19 mouse cellular contexts compared by ENCODE assay signal in the genomic region with DNA sequence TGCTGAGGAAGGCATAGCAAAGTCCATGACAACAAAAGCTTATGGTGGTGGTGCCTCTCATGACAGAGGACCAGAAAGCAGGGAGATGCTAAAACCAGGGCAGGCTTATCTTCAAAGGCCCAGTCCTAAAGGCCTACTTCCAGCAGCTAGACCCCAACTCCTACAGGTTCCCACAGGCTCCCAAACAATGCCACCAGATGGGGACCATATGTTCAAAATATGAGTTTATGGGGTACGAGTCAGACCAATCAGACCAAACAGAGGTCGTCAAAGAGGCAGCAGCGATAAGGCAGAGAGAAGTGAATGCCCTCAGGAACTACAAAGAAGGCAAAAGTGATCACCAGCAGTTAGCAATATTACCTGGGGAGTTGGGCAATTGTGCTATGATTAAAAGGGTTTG.
DNase-seq lines count a peak whose midpoint lies in the region; ATAC-seq lines count a peak whose summit lies in the region.
"Had no signal": no experiment of that assay in that cellular context is flagged by ENCODE, and none has a peak within 500 bp of the region (broad histone marks: within the 10 kb centered on the region; RNA-seq: fewer than 3 reads in every experiment).

No protein-coding gene starts in this region.

- H3K4me1 ChIP-seq in heart, embryonic 10.5 days: peaks cover 29% of the 10 kb centered on the region
- peaks cover 34% of the 10 kb centered on the region for H3K4me1 ChIP-seq in limb, embryonic 11.5 days (ENCODE audit: control insufficient read depth, insufficient read depth, low read length)

- no peaks in the 10 kb centered on the region for H3K9me3 ChIP-seq in heart, embryonic 10.5 days
- H3K9me3 ChIP-seq in limb, embryonic 11.5 days (ENCODE audit: control insufficient read depth, low read length): no peaks in the 10 kb centered on the region
- H3K9me3 ChIP-seq: embryonic facial prominence, embryonic 10.5 days; forebrain, embryonic 10.5 days; hindbrain, embryonic 15.5 days had no signal

- H3K4me2 ChIP-seq in limb, embryonic 11.5 days (ENCODE audit: low read depth, severe bottlenecking): no peak overlapping the region
- H3K4me2 ChIP-seq: hindbrain, embryonic 15.5 days had no signal

- H3K4me3 ChIP-seq in heart, embryonic 10.5 days: no peak overlapping the region
- no peak overlapping the region for H3K4me3 ChIP-seq in limb, embryonic 11.5 days (ENCODE audit: low read depth, low read length)
- H3K4me3 ChIP-seq: embryonic facial prominence, embryonic 10.5 days; forebrain, embryonic 10.5 days; hindbrain, embryonic 15.5 days had no signal

- ATAC-seq in limb, embryonic 11.5 days (ENCODE audit: insufficient number of reproducible peaks, low FRiP score, low TSS enrichment, low read depth): no peak
- ATAC-seq: CD4-positive, CD25-positive, alpha-beta regulatory T cell, adult 4 months; forebrain, embryonic 14.5 days had no signal

- no peaks in the 10 kb centered on the region for H3K36me3 ChIP-seq in heart, embryonic 10.5 days
- H3K36me3 ChIP-seq in limb, embryonic 11.5 days (ENCODE audit: control insufficient read depth, insufficient read depth, low read length): no peaks in the 10 kb centered on the region
- H3K36me3 ChIP-seq: embryonic facial prominence, embryonic 10.5 days; forebrain, embryonic 10.5 days; G1E; hindbrain, embryonic 15.5 days had no signal

- no peaks in the 10 kb centered on the region for H3K27me3 ChIP-seq in heart, embryonic 10.5 days (ENCODE audit: insufficient read depth, poor library complexity, severe bottlenecking)
- no peaks in the 10 kb centered on the region for H3K27me3 ChIP-seq in limb, embryonic 11.5 days (ENCODE audit: control insufficient read depth, insufficient read depth, low read length)
- H3K27me3 ChIP-seq: hindbrain, embryonic 15.5 days had no signal

- no peak overlapping the region for H3K27ac ChIP-seq in heart, embryonic 10.5 days
- H3K27ac ChIP-seq in limb, embryonic 11.5 days (replicated peaks; ENCODE audit: low read depth, low read length): peak overlapping the region; percentile 36; the same call in 1 of the 2 replicates
- H3K27ac ChIP-seq: forebrain, embryonic 10.5 days; hindbrain, embryonic 15.5 days had no signal

- H3K9ac ChIP-seq in limb, embryonic 11.5 days (ENCODE audit: low read length): no peak overlapping the region
- H3K9ac ChIP-seq: hindbrain, embryonic 15.5 days had no signal

- 70% methylated on average over 3 of the region's 3 CpGs for WGBS in heart, embryonic 10.5 days
- 23% methylated on average over 3 of the region's 3 CpGs for WGBS in limb, embryonic 11.5 days

- DNase-seq in heart, embryonic 10.5 days (ENCODE audit: low spot score): peak; percentile 52
- DNase-seq in heart, postnatal 25 days (ENCODE audit: low spot score): no peak
- DNase-seq in NIH3T3 (ENCODE audit: low read depth): peak; percentile 51
- DNase-seq in limb, embryonic 11.5 days (ENCODE audit: low spot score): no peak
- DNase-seq in mesoderm, embryonic 11.5 days (ENCODE audit: low read depth, low spot score): peak; percentile 56
- DNase-seq in cerebellum, adult 11 months: no peak
- no peak for DNase-seq in gastrocnemius, postnatal 4 days (ENCODE audit: low spot score in 2 of 2)
- DNase-seq: adrenal gland, postnatal 10 days; cerebellum, adult 11-12 months; cerebellum, postnatal 25 days; gastrocnemius, postnatal 10 days; heart, postnatal 10 days; kidney, adult 11 months had no signal

- intact Hi-C loops in heart, postnatal 25 days (cut with DNase I): no loop called here

Comparison
In these comparisons a context has a peak if more than half of its experiments do, and no peak if none do; other contexts are left out.
1. DNase-seq: peak in heart, embryonic 10.5 days (single experiment), NIH3T3 (single experiment) and mesoderm, embryonic 11.5 days (single experiment); none in heart, postnatal 25 days (single experiment), limb, embryonic 11.5 days (single experiment), cerebellum, adult 11 months (single experiment) and gastrocnemius, postnatal 4 days (0 of 2).